Mouse (Mus musculus) lung, postnatal 0 days (tissue): ENCODE data around the gene Zfp617.

Experiments used
- CTCF ChIP-seq: IDR thresholded peaks from 2 replicates; pipeline ENCODE4 v1.5.1; 2016; ENCODE audit warnings: antibody characterized with exemption, mild to moderate bottlenecking
- EP300 ChIP-seq: IDR thresholded peaks from 2 replicates; pipeline ENCODE4 v1.6.1; 2016; ENCODE audit warnings: antibody characterized with exemption, mild to moderate bottlenecking, control low read depth

DNA sequence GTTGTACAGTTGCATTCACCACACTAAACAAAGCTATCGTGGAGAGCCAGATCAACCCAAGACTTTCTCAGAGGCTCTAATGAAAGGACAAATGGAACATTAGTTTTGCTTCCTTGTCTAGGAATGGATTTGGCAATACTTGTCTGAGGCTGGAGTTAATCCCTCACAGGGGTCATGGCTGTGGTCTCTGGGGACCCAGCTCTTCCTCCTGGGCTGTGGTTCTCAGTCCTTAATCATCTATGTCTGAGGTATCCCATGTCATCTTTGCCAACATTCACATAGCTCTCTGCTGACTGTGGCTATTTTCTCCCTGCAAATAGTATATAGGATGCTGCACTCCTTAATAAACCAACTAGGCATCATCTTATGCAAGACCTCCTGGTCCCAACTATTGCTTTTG lies 33.3 kb downstream of the Zfp617 start:
- TF ChIP-seq CTCF: no peak
- TF ChIP-seq EP300: no peak
